Mouse (Mus musculus): ENCODE results near the gene Zdhhc16. TPM values are rescaled to one million over a fixed set of nuclear protein-coding genes. Genes with fewer than 3 reads are reported as not detected.

The Zdhhc16 gene
- polyA plus RNA-seq (2012; rRNA removed): 65.3 and 66.1 TPM in 2 replicates

- DNase-seq (ENCODE audit: extremely low spot score in 1 of 2, low spot score in 1 of 2): peak; percentile 99 to 100
Observed at GRCm38 (mm10) chr19:41933179-41934086, at the start of gene Zdhhc16, which contains the start of gene Exosc1. Gene Zdhhc16 (plus strand): TSS chr19:41933480. Gene Exosc1 (minus strand): TSS chr19:41933423.

- no peak for DNase-seq (ENCODE audit: extremely low spot score in 1 of 2, low spot score in 1 of 2)
Observed at GRCm38 (mm10) chr19:41883882-41884281, 49.4 kb upstream of the Zdhhc16 start.

DNA sequence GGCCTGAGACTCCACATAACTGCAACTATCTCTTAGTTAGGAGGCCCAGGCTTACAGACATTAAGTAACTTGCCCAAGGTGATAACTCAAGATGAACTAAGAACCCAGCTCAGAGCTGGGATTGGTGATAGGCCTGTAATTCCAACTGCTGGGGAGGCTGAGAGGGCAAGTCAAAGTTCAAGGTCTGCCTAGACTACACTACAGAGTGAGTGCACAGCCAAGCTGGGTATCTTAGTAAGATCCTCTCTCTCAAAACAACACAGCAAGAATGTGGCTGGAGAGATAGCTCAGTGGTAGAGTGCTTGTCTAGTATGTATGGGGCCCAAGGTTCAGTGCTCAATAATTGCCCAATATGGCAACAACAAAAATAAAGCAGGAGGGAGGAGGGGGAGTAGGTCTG lies 45.1 kb upstream of the Zdhhc16 start:
- no peak for DNase-seq (ENCODE audit: extremely low spot score in 1 of 2, low spot score in 1 of 2)

- DNase-seq (ENCODE audit: extremely low spot score in 1 of 2, low spot score in 1 of 2): no peak
Observed at GRCm38 (mm10) chr19:41894959-41895358, 38.3 kb upstream of the Zdhhc16 start.

GRCm38 (mm10) chr19:41895460-41896318 lies 37.6 kb upstream of the Zdhhc16 start, which contains the start of gene Rrp12:
Gene Rrp12 (minus strand): TSS chr19:41896173.
- DNase-seq (ENCODE audit: extremely low spot score in 1 of 2, low spot score in 1 of 2): peak; percentile 85 to 93

- DNase-seq (ENCODE audit: extremely low spot score in 1 of 2, low spot score in 1 of 2): no peak
Observed at GRCm38 (mm10) chr19:41896319-41896711, 37.0 kb upstream of the Zdhhc16 start.

GRCm38 (mm10) chr19:41898860-41899259 lies 34.4 kb upstream of the Zdhhc16 start:
- peak in 1 of 2 experiments; percentile 47 for DNase-seq (ENCODE audit: extremely low spot score in 1 of 2, low spot score in 1 of 2)

GRCm38 (mm10) chr19:41900495-41901090 lies 32.7 kb upstream of the Zdhhc16 start:
- no peak for DNase-seq (ENCODE audit: extremely low spot score in 1 of 2, low spot score in 1 of 2)

GRCm38 (mm10) chr19:41901696-41902095 lies 31.6 kb upstream of the Zdhhc16 start:
- no peak for DNase-seq (ENCODE audit: extremely low spot score in 1 of 2, low spot score in 1 of 2)

GRCm38 (mm10) chr19:41902848-41903593 lies 30.3 kb upstream of the Zdhhc16 start:
- DNase-seq (ENCODE audit: extremely low spot score in 1 of 2, low spot score in 1 of 2): no peak

DNA sequence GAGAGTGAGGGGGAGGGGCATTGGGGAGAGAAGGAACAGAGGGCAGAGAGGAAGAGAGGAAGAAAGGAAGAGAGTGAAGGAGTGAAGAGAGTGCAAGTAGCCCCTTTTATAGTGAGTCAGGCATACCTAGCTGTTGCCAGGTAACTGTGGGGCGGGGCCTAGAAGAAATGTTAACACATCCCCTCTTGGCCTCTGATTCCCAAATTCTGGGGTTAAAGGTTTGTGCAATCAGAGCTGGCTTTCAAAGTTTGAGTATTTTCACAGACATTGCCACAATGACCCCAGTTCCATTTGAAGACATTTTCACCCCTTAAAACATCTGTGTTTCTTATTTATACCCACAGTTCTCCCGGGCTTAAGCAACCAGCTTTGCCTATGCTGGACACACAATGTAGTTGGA lies 28.0 kb upstream of the Zdhhc16 start:
- DNase-seq (ENCODE audit: extremely low spot score in 1 of 2, low spot score in 1 of 2): no peak

GRCm38 (mm10) chr19:41906311-41907078 lies 26.8 kb upstream of the Zdhhc16 start:
- no peak for DNase-seq (ENCODE audit: extremely low spot score in 1 of 2, low spot score in 1 of 2)

DNA sequence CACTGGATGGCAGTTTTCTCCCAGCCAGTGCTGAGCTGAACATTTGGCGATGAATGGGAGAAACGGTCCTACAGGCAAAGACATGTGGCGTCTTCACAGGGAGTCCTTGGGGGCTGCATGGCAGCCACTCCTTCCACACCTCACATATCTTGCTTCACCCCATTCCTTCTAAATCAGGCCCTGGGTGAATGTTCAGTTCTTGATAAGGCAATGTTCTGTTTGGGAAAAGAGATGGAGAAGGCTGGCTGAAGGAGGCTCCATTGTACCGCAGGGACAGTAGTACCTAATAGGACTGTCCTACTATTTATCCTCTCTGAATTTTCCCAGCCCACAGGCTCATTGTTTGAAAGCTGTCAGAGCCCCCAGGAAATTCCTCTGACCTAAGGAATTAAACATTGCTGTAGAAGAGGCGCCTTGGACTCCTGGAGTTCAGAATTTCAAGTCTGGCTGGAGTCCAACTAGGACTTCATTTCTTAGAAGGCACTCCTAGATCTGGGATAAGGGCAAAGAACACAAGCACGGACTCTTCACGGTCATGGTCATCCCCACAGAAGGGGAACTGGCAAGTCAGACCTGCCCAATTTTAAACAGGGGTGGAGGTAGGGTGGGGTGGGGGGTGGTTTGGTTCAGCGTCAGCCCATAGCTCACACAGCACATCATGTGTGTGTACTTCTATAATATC lies 26.1 kb upstream of the Zdhhc16 start:
- no peak for DNase-seq (ENCODE audit: extremely low spot score in 1 of 2, low spot score in 1 of 2)

DNA sequence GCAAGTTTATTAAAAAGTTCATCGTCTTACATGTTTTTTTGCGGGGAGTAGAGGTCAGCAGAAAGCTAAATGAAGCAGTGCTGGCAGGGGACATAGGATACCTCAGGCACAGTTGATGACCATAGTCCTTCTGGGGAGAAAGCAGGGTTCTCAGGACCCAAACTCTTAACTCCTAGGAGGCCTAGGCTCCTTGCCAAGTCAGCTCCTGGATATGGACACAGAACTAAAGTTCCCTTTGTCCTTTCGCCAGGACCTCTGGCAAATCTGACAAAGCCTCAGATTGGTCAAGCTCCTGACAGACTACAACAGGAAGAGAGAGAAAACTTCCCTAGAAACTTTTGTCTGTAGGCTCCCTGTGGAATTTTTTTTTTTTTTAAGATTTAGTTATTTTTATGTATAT lies 24.5 kb upstream of the Zdhhc16 start:
- no peak for DNase-seq (ENCODE audit: extremely low spot score in 1 of 2, low spot score in 1 of 2)

DNA sequence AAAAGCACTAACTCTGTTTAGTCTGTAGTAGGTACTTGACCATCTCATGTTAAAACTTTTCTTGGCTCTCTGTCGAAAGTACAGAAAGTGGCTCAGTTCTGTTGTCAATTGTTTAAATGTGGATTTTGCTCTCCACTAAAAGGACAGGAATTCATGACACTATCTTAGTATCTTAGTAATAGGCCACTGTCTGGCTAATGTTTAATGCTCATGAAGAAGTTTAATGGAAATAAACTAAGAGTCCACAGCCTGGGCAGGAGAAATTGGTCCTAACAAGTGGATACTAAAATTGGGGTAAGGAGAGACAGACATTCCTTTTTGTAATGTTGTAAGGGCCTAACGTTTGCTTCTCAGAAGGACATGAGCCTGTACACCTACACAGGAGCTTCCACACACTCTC lies 22.9 kb upstream of the Zdhhc16 start:
- DNase-seq (ENCODE audit: extremely low spot score in 1 of 2, low spot score in 1 of 2): no peak

DNA sequence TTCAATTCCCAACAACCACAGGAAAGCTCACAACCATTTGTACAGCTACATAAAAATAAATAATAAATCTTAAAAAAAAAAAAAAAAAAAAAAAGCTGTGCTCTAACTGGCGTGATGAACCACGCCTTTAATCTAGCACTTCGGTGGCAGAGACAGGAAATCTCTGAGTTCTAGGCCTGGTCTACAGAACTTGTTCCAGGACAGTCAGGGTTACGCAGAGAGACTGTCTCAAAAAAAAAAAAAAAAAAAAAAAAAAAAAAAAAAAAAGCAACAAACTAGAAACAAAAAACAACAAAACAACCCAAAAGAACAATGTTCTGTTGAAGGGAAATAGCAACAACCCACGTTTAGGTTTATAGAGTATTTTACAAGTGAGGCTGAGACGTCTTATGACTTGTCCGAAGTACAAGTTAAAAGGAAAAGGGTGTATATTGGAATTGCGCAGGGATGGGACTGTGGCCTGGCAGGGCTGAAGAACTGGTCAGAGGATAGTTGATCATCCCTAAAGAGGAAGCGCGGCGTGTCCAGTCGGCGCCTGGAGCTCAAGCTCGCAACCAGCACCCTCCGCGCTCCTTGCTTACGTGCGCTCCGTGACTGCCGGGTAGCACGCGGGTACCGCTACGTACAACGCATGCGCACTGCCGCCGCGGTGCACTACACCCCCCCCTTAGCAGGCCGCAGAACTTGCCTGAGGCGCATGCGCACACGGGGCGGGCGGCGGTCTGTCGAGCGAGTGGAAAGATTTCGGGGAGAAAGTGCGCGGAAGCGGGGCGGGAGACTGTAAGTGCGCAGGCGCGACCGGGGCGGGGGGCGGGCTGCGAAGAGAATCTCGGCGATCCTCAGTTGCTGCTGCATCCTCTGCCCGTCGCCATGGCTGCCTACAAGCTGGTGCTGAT lies 21.9 kb upstream of the Zdhhc16 start, which contains the start of gene Pgam1:
TSS of gene Pgam1 (plus strand) at position 746 of the 896 bp plus-strand sequence.
- peak; percentile 89 to 97 for DNase-seq (ENCODE audit: extremely low spot score in 1 of 2, low spot score in 1 of 2)
